Mouse (Mus musculus): ENCODE measurements at regions not wholly inside any gene's neighbourhood (a gene's known extent, or its start where the extent isn't known, plus 50 kb on each side); places are given as distances from the start of the nearest gene placed in this dataset.

GRCm38 (mm10) chr15:50534490-50534889, 3350.2 kb upstream of the Gm7489 start:
- no peak for TF ChIP-seq POLR2A (IDR thresholded peaks at IDR 0.05; ENCODE audit: control insufficient read depth, low read depth, low read length)
- no peak for TF ChIP-seq CTCF (IDR thresholded peaks at IDR 0.05; ENCODE audit: control insufficient read depth, insufficient read depth, insufficient replicate concordance, low read depth, low read length)
